Mouse (Mus musculus) heart, postnatal 0 days (tissue): ENCODE data around the gene Mybl2. TPM values are rescaled to one million over a fixed set of nuclear protein-coding genes. Genes with fewer than 3 reads are reported as not detected.

Experiments
- ATAC-seq: fragments of 200-750 bp; cut with Nextera tagmentation; 2 replicates; pipeline ENCODE4 v1.8.0; 2017; ENCODE audit warnings: low read depth, moderate number of reproducible peaks, moderate library complexity; ENCODE audit not compliant: insufficient read depth
- DNase-seq: peaks from one replicate; pipeline ENCODE4 v3.0.0-alpha.2; 2016; ENCODE audit warnings: low spot score
- H3K27ac ChIP-seq: fragments of 300-500 bp; sonication (generic); 2 replicates; pipeline ENCODE4 v1.5.1; 2014; ENCODE audit warnings: low read depth, mild to moderate bottlenecking
- H3K27me3 ChIP-seq: fragments of 300-500 bp; sonication (generic); 2 replicates; pipeline ENCODE4 v1.6.1; 2014; ENCODE audit warnings: low read length, mixed read lengths; ENCODE audit not compliant: control insufficient read depth, insufficient read depth
- H3K36me3 ChIP-seq: fragments of 300-500 bp; sonication (generic); replicated peaks from 2 replicates; pipeline ENCODE4 v1.6.1; 2014; ENCODE audit warnings: low read length, mixed read lengths; ENCODE audit not compliant: control insufficient read depth, insufficient read depth
- H3K4me1 ChIP-seq: fragments of 300-500 bp; sonication (generic); 2 replicates; pipeline ENCODE4 v1.6.1; 2014; ENCODE audit warnings: antibody characterized with exemption; ENCODE audit not compliant: control insufficient read depth, insufficient read depth
- H3K4me2 ChIP-seq: fragments of 300-500 bp; sonication (generic); 2 replicates; pipeline ENCODE4 v1.6.1; 2014; ENCODE audit warnings: low read depth, mild to moderate bottlenecking, low read length, moderate library complexity
- H3K4me3 ChIP-seq: fragments of 300-500 bp; sonication (generic); 2 replicates; pipeline ENCODE4 v1.5.1; 2014; ENCODE audit warnings: low read depth, low read length
- H3K9ac ChIP-seq: fragments of 300-500 bp; sonication (generic); replicated peaks from 2 replicates; pipeline ENCODE4 v1.6.1; 2014; ENCODE audit warnings: low read depth, low read length, mixed read lengths
- H3K9me3 ChIP-seq: fragments of 300-500 bp; sonication (generic); replicated peaks from 2 replicates; pipeline ENCODE4 v1.6.1; 2016; ENCODE audit warnings: low read length; ENCODE audit not compliant: control insufficient read depth
- CTCF ChIP-seq: IDR thresholded peaks from 2 replicates; pipeline ENCODE4 v1.5.1; 2016; ENCODE audit warnings: antibody characterized with exemption, control low read depth, low read depth
- EP300 ChIP-seq: IDR thresholded peaks from 2 replicates; pipeline ENCODE4 v1.6.1; 2016; ENCODE audit warnings: antibody characterized with exemption, low read depth
- WGBS: fragments of 180-500 bp; shearing (Covaris S2); extraction: QIAGEN DNeasy Blood & Tissue Kit; methylation state at CpG from one replicate; pipeline ENCODE4 v1.1.7; 2014; 5-methylcytosine and 5-hydroxymethylcytosine counted together
- microRNA-seq: library from miRNA; unstranded; fragments of <30 nt; microRNA quantifications from one replicate; pipeline ENCODE4, GENCODE M21; 2016
- polyA plus RNA-seq: library from polyadenylated mRNA; unstranded; fragments of >200 nt; fragmentation: Nextera tagmentation; extraction: Ambion mirVana; gene quantifications from 2 replicates; pipeline ENCODE4 v1.2.1, GENCODE M21; 2015
- total RNA-seq: library from RNA; depleted of rRNA; stranded (reverse); fragments of >200 nt; gene quantifications from 2 replicates; pipeline ENCODE4 v1.2.3, GENCODE M21; 2014; ENCODE audit warnings: low replicate concordance; rRNA removed

The Mybl2 gene
- total and polyA plus RNA-seq, 2 experiments from 2014 or later = 2.8 to 3.4 TPM

GRCm38 (mm10) chr2:163120626-163121352 lies 66.3 kb downstream of the Mybl2 start:
- TF ChIP-seq CTCF (no peak), EP300 (no peak)
- no peak for ATAC-seq
- no peak overlapping the region for H3K4me2 ChIP-seq
- DNase-seq = no peak
- 0 out of 2 replicates have a peak, but pooled peaks cover 3% of the 10 kb centered on the region for H3K4me1 ChIP-seq
- H3K36me3 ChIP-seq = no peaks in the 10 kb centered on the region
- H3K9me3 ChIP-seq = no peaks in the 10 kb centered on the region
- WGBS = 54% methylated on average over 15 of the region's 15 CpGs
- H3K4me3 ChIP-seq = no peak overlapping the region
- H3K27ac ChIP-seq = no peak overlapping the region
- H3K9ac ChIP-seq = no peak overlapping the region
- peaks cover 10% of the 10 kb centered on the region for H3K27me3 ChIP-seq

- H3K9ac ChIP-seq = no peak overlapping the region
- no peak overlapping the region for H3K4me2 ChIP-seq
- no peak overlapping the region for H3K4me3 ChIP-seq
- no peak for ATAC-seq
- peaks cover 10% of the 10 kb centered on the region for H3K27me3 ChIP-seq
- H3K4me1 ChIP-seq = 0 out of 2 replicates have a peak, but pooled peaks cover 3% of the 10 kb centered on the region
- DNase-seq = no peak
- TF ChIP-seq CTCF (no peak), EP300 (no peak)
- H3K36me3 ChIP-seq = no peaks in the 10 kb centered on the region
- 76% methylated on average over 3 of the region's 3 CpGs for WGBS
- no peak overlapping the region for H3K27ac ChIP-seq
- no peaks in the 10 kb centered on the region for H3K9me3 ChIP-seq
Observed at GRCm38 (mm10) chr2:163121353-163121660, 66.8 kb downstream of the Mybl2 start.

DNA sequence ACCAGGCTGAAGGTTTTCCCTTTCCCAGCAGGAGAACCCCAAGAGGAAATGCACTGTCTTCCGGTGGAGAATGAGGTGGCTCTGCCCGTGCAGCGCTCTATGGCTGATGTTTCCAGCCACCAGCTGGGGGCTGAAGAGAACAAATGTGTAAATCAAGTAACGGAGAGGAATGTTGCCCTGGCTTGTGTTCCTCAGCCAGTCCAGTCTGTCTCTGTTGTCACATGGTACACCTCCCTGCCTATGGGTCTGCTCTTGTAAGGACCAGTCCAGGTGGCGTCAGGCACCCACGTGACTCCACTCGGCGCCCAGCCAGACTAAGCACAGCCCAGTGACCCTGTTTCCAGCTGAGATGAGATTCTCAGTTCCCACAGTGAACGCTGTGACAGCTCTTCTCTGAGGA lies 67.8 kb downstream of the Mybl2 start:
- H3K4me3 ChIP-seq = 0 out of 2 replicates have a peak overlapping the region, but pooled peaks have one; percentile 6
- 8% methylated on average over 9 of the region's 9 CpGs for WGBS
- peak; percentile 97 for ATAC-seq
- TF ChIP-seq EP300 (no peak), CTCF (0 out of 2 replicates have a peak, but pooled peaks have one; percentile 7)
- H3K4me2 ChIP-seq = peak overlapping the region; percentile 47
- peaks cover 10% of the 10 kb centered on the region for H3K27me3 ChIP-seq
- no peak overlapping the region for H3K27ac ChIP-seq
- no peaks in the 10 kb centered on the region for H3K36me3 ChIP-seq
- DNase-seq = peak; percentile 69
- 0 out of 2 replicates have a peak, but pooled peaks cover 3% of the 10 kb centered on the region for H3K4me1 ChIP-seq
- no peaks in the 10 kb centered on the region for H3K9me3 ChIP-seq
- no peak overlapping the region for H3K9ac ChIP-seq

GRCm38 (mm10) chr2:163123496-163123895 lies 69.0 kb downstream of the Mybl2 start:
- Histone ChIP-seq H3K36me3 (no peaks in the 10 kb centered on the region), H3K27ac (no peak overlapping the region), H3K4me1 (0 out of 2 replicates have a peak, but pooled peaks cover 3% of the 10 kb centered on the region), H3K27me3 (peaks cover 10% of the 10 kb centered on the region), H3K9ac (no peak overlapping the region), H3K9me3 (no peaks in the 10 kb centered on the region), H3K4me2 (no peak overlapping the region), H3K4me3 (no peak overlapping the region)
- WGBS = 78% methylated on average over 5 of the region's 5 CpGs
- no peak for TF ChIP-seq CTCF
- no peak for TF ChIP-seq EP300
- ATAC-seq (no peak), DNase-seq (no peak)

GRCm38 (mm10) chr2:163130837-163131236 lies 76.3 kb downstream of the Mybl2 start:
- H3K4me3 ChIP-seq = no peak overlapping the region
- H3K27me3 ChIP-seq = no peaks in the 10 kb centered on the region
- H3K27ac ChIP-seq = no peak overlapping the region
- WGBS = 66% methylated on average over 5 of the region's 5 CpGs
- no peaks in the 10 kb centered on the region for H3K4me1 ChIP-seq
- no peaks in the 10 kb centered on the region for H3K9me3 ChIP-seq
- ATAC-seq = no peak
- no peak for DNase-seq
- no peak overlapping the region for H3K4me2 ChIP-seq
- TF ChIP-seq EP300 (no peak), CTCF (no peak)
- no peak overlapping the region for H3K9ac ChIP-seq
- H3K36me3 ChIP-seq = no peaks in the 10 kb centered on the region

GRCm38 (mm10) chr2:163132314-163132713 lies 77.8 kb downstream of the Mybl2 start:
- TF ChIP-seq EP300 = no peak
- no peak for TF ChIP-seq CTCF
- DNase-seq (no peak), ATAC-seq (no peak)
- H3K36me3 ChIP-seq = no peaks in the 10 kb centered on the region
- H3K4me3 ChIP-seq = no peak overlapping the region
- no peak overlapping the region for H3K4me2 ChIP-seq
- H3K4me1 ChIP-seq = no peaks in the 10 kb centered on the region
- no peaks in the 10 kb centered on the region for H3K27me3 ChIP-seq
- no peak overlapping the region for H3K27ac ChIP-seq
- H3K9ac ChIP-seq = no peak overlapping the region
- 79% methylated on average over 5 of the region's 5 CpGs for WGBS
- no peaks in the 10 kb centered on the region for H3K9me3 ChIP-seq

Small RNA genes lying within 50 kb of the gene (microRNA-seq; reads per million reads assigned to microRNA genes)
- gene Gm22174 (not detected), gene Mir7003 (not detected)

Other genes starting within 250 kb of the Mybl2 start
- 71.6 and 76.9 TPM in 2 replicates for gene Srsf6, start 123.2 kb upstream of the Mybl2 start, total RNA-seq
- gene Srsf6, start 123.2 kb upstream of the Mybl2 start, polyA plus RNA-seq = 45.8 and 59.2 TPM in 2 replicates
- gene L3mbtl1, start 111.2 kb upstream of the Mybl2 start, total RNA-seq = not detected in 2 replicates
- gene L3mbtl1, start 111.2 kb upstream of the Mybl2 start, polyA plus RNA-seq = not detected in 2 replicates
- not detected in 2 replicates for gene Sgk2, start 67.4 kb upstream of the Mybl2 start, total RNA-seq
- not detected in 2 replicates for gene Sgk2, start 67.4 kb upstream of the Mybl2 start, polyA plus RNA-seq
- gene Ift52, start 37.3 kb upstream of the Mybl2 start, total RNA-seq = 15.4 and 18.5 TPM in 2 replicates
- 28.2 and 31.3 TPM in 2 replicates for gene Ift52, start 37.3 kb upstream of the Mybl2 start, polyA plus RNA-seq
- gene Gtsf1l, start 33.2 kb downstream of the Mybl2 start, total RNA-seq = not detected in 2 replicates
- not detected in 2 replicates for gene Gtsf1l, start 33.2 kb downstream of the Mybl2 start, polyA plus RNA-seq
- gene Tox2, start 148.4 kb downstream of the Mybl2 start, total RNA-seq = 0.19 and 1.0 TPM in 2 replicates
- gene Tox2, start 148.4 kb downstream of the Mybl2 start, polyA plus RNA-seq = 1.2 and 1.7 TPM in 2 replicates